Mouse (Mus musculus) pancreas, adult 10 weeks (tissue): ENCODE results near the gene Mrpl58. TPM values are rescaled to one million over a fixed set of nuclear protein-coding genes. Genes with fewer than 3 reads are reported as not detected.

Source experiments
- polyA plus RNA-seq: library from polyadenylated mRNA; stranded (reverse); fragments of 350-450 nt; fragmentation: Illumina TruSeq; extraction: RNeasy Lipid Tissue Mini Kit (QIAGEN cat#74804); gene quantifications from one replicate; pipeline ENCODE4 v1.2.3, GENCODE M21; 2015; ENCODE audit warnings: low read depth, low replicate concordance; ENCODE audit not compliant: insufficient read depth

Gene Mrpl58
- polyA plus RNA-seq = 26.4 TPM

GRCm38 (mm10) chr11:115403338-115404124 lies at the start of gene Mrpl58:
Gene Mrpl58, plus strand, starts transcription at chr11:115403752.

GRCm38 (mm10) chr11:115367395-115367944 lies 36.1 kb upstream of the Mrpl58 start, which contains the start of gene Hid1:
Gene Hid1, minus strand, starts transcription at chr11:115367756.

DNA sequence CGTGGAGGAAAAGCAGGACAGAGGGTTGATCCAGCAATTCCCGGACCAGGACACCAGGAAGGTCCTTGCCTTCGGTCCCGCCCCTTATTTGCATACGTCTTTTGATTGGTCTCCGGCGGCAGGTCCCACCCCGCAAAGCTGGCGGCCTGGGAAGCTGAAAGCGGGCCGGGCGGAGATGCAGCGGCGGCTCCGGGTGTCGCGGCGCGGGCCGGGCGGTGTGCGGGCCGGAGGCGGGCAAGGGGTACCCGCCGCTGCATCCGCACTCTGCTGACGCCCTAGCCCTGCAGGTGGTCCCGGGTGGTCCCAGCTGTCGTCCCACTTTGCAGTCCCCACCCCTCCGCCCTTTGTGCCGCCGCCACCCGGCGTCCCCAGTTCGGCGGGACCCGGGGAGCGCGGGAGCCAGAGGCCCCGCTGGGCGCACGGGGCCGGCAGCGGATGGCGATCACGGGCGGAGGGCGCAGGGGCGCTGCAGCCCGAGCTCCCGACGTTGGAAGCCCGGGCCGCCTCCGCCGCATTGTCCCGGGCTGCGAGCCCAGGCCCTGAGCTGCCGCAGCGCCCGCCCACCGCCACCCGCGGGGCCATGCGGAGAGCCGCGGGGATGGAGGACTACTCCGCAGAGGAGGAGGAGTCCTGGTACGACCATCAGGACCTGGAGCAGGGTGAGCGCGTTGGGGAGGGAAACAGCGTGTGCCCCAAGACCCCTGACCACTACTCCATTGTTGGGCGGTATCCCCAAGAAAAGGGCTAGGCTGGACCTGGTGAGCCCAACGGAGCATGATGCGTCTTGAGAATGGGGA lies 21.6 kb upstream of the Mrpl58 start, which contains the start of gene Cdr2l:
Cdr2l (plus strand) TSS at position 174 of the 797 bp plus-strand sequence.

GRCm38 (mm10) chr11:115419531-115420237 lies 16.1 kb downstream of the Mrpl58 start, which contains the start of the genes Atp5h and Kctd2:
Gene Atp5h, minus strand, starts transcription at chr11:115419962.
Gene Kctd2, plus strand, starts transcription at chr11:115420128.

GRCm38 (mm10) chr11:115439906-115440595 lies 36.5 kb downstream of the Mrpl58 start, which contains the start of gene Trim80:
Gene Trim80, plus strand, starts transcription at chr11:115440545.

Other genes starting within 250 kb of the Mrpl58 start
- 15.3 TPM for gene Slc9a3r1, start 240.4 kb upstream of the Mrpl58 start, polyA plus RNA-seq
- gene Tmem104, start 216.3 kb upstream of the Mrpl58 start, polyA plus RNA-seq = 2.5 TPM
- gene Nat9, start 215.9 kb upstream of the Mrpl58 start, polyA plus RNA-seq = 12.4 TPM
- 0.48 TPM for gene Grin2c, start 136.5 kb upstream of the Mrpl58 start, polyA plus RNA-seq
- 10.5 TPM for gene Fdxr, start 126.7 kb upstream of the Mrpl58 start, polyA plus RNA-seq
- 3.3 TPM for gene Fads6, start 106.1 kb upstream of the Mrpl58 start, polyA plus RNA-seq
- gene Otop2, start 96.6 kb upstream of the Mrpl58 start, polyA plus RNA-seq = not detected
- not detected for gene Ush1g, start 81.7 kb upstream of the Mrpl58 start, polyA plus RNA-seq
- gene Otop3, start 69.0 kb upstream of the Mrpl58 start, polyA plus RNA-seq = not detected
- gene Hid1, start 36.0 kb upstream of the Mrpl58 start, polyA plus RNA-seq = 44.2 TPM
- gene Cdr2l, start 21.8 kb upstream of the Mrpl58 start, polyA plus RNA-seq = 2.5 TPM
- gene Atp5h, start 16.2 kb downstream of the Mrpl58 start, polyA plus RNA-seq = 161 TPM
- gene Kctd2, start 16.4 kb downstream of the Mrpl58 start, polyA plus RNA-seq = 19.3 TPM
- not detected for gene Trim80, start 36.8 kb downstream of the Mrpl58 start, polyA plus RNA-seq
- gene Slc16a5, start 58.7 kb downstream of the Mrpl58 start, polyA plus RNA-seq = 2.6 TPM
- gene Armc7, start 71.9 kb downstream of the Mrpl58 start, polyA plus RNA-seq = 1.3 TPM
- 14.2 TPM for gene Nt5c, start 88.1 kb downstream of the Mrpl58 start, polyA plus RNA-seq
- gene Jpt1, start 110.6 kb downstream of the Mrpl58 start, polyA plus RNA-seq = 22.4 TPM
- gene Sumo2, start 132.5 kb downstream of the Mrpl58 start, polyA plus RNA-seq = 54.9 TPM
- 28.3 TPM for gene Nup85, start 160.7 kb downstream of the Mrpl58 start, polyA plus RNA-seq
- 16.0 TPM for gene Mrps7, start 200.2 kb downstream of the Mrpl58 start, polyA plus RNA-seq
- 10.9 TPM for gene Gga3, start 200.3 kb downstream of the Mrpl58 start, polyA plus RNA-seq
- 27.7 TPM for gene Mif4gd, start 209.2 kb downstream of the Mrpl58 start, polyA plus RNA-seq
- gene Slc25a19, start 224.5 kb downstream of the Mrpl58 start, polyA plus RNA-seq = 8.3 TPM